Mouse (Mus musculus) hindbrain, embryonic 10.5 days (tissue): ENCODE data around the gene Ltb. TPM values are rescaled to one million over a fixed set of nuclear protein-coding genes. Genes with fewer than 3 reads are reported as not detected.
A peak's percentile ranks its signal among the peaks of the same experiment; 100 is the strongest.

Experiments
- DNase-seq: peaks from one replicate; pipeline ENCODE4 v3.0.0-alpha.2; 2017; ENCODE audit warnings: low spot score
- H3K27ac ChIP-seq: fragments of 300-500 bp; sonication (generic); 2 replicates; pipeline ENCODE4 v1.5.1; 2016; ENCODE audit warnings: mild to moderate bottlenecking, moderate library complexity
- H3K27me3 ChIP-seq: fragments of 300-500 bp; sonication (generic); 2 replicates; pipeline ENCODE4 v1.6.1; 2016; ENCODE audit warnings: mild to moderate bottlenecking; ENCODE audit not compliant: poor library complexity, insufficient read depth, severe bottlenecking
- H3K36me3 ChIP-seq: fragments of 300-500 bp; sonication (generic); 2 replicates; pipeline ENCODE4 v1.6.1; 2016; ENCODE audit warnings: mild to moderate bottlenecking, moderate library complexity
- H3K4me1 ChIP-seq: fragments of 300-500 bp; sonication (generic); replicated peaks from 2 replicates; pipeline ENCODE4 v1.6.1; 2016; ENCODE audit warnings: mild to moderate bottlenecking
- H3K4me3 ChIP-seq: fragments of 300-500 bp; sonication (generic); 2 replicates; pipeline ENCODE4 v1.5.1; 2016; ENCODE audit warnings: mild to moderate bottlenecking, moderate library complexity
- H3K9me3 ChIP-seq: fragments of 300-500 bp; sonication (generic); 2 replicates; pipeline ENCODE4 v1.6.1; 2016; ENCODE audit warnings: mild to moderate bottlenecking, moderate library complexity
- WGBS: fragments of 180-500 bp; shearing (Covaris S2); methylation state at CpG from one replicate; pipeline ENCODE4 v1.1.7; 2016; 5-methylcytosine and 5-hydroxymethylcytosine counted together
- polyA plus RNA-seq: library from polyadenylated mRNA; unstranded; fragments of >200 nt; fragmentation: Nextera tagmentation; extraction: Ambion mirVana; gene quantifications from 2 replicates; pipeline ENCODE4 v1.2.1, GENCODE M21; 2016

The Ltb gene
- polyA plus RNA-seq, 1 experiment from 2014 or later, result 0.17 TPM

- DNase-seq, result no peak
- Histone ChIP-seq H3K27me3 (no peaks in the 10 kb centered on the region), H3K9me3 (no peaks in the 10 kb centered on the region), H3K36me3 (peaks cover 89% of the 10 kb centered on the region), H3K4me3 (0 out of 2 replicates have a peak overlapping the region, but pooled peaks have one; percentile 1), H3K4me1 (peaks cover 21% of the 10 kb centered on the region), H3K27ac (no peak overlapping the region)
- WGBS, result 94% methylated on average over 16 of the region's 16 CpGs
Measured at GRCm38 (mm10) chr17:35158850-35159593, 35.2 kb upstream of the Ltb start.

GRCm38 (mm10) chr17:35159638-35160037 lies 34.6 kb upstream of the Ltb start:
- H3K9me3 ChIP-seq, result no peaks in the 10 kb centered on the region
- WGBS, result 87% methylated on average over 7 of the region's 7 CpGs

GRCm38 (mm10) chr17:35161421-35161820 lies 32.8 kb upstream of the Ltb start:
- no peak for DNase-seq
- peak overlapping the region; percentile 97 for H3K4me3 ChIP-seq
- H3K36me3 ChIP-seq, result peaks cover 65% of the 10 kb centered on the region
- no peak overlapping the region for H3K27ac ChIP-seq
- H3K4me1 ChIP-seq, result peaks cover 28% of the 10 kb centered on the region
- WGBS, result 90% methylated on average over 11 of the region's 11 CpGs
- no peaks in the 10 kb centered on the region for H3K27me3 ChIP-seq
- H3K9me3 ChIP-seq, result no peaks in the 10 kb centered on the region

More at GRCm38 (mm10) chr17:35159638-35160037, 34.6 kb upstream of the Ltb start:
- H3K4me3 ChIP-seq, result no peak overlapping the region
- peaks cover 21% of the 10 kb centered on the region for H3K4me1 ChIP-seq
- no peak overlapping the region for H3K27ac ChIP-seq
- H3K27me3 ChIP-seq, result no peaks in the 10 kb centered on the region
- peaks cover 83% of the 10 kb centered on the region for H3K36me3 ChIP-seq
- DNase-seq, result no peak

- Histone ChIP-seq H3K9me3 (no peaks in the 10 kb centered on the region), H3K27me3 (no peaks in the 10 kb centered on the region), H3K4me3 (peak overlapping the region; percentile 97), H3K36me3 (peaks cover 58% of the 10 kb centered on the region), H3K4me1 (peaks cover 30% of the 10 kb centered on the region), H3K27ac (no peak overlapping the region)
- 82% methylated on average over 14 of the region's 14 CpGs for WGBS
- no peak for DNase-seq
Measured at GRCm38 (mm10) chr17:35162121-35162520, 32.1 kb upstream of the Ltb start.

GRCm38 (mm10) chr17:35162730-35163129 lies 31.5 kb upstream of the Ltb start:
- Histone ChIP-seq H3K9me3 (no peaks in the 10 kb centered on the region), H3K4me1 (peaks cover 30% of the 10 kb centered on the region), H3K27me3 (no peaks in the 10 kb centered on the region), H3K27ac (peak overlapping the region; percentile 100), H3K4me3 (peak overlapping the region; percentile 97), H3K36me3 (peaks cover 52% of the 10 kb centered on the region)
- WGBS, result 71% methylated on average over 12 of the region's 12 CpGs
- DNase-seq, result no peak

GRCm38 (mm10) chr17:35163326-35164081 lies 30.7 kb upstream of the Ltb start:
- H3K9me3 ChIP-seq, result no peaks in the 10 kb centered on the region
- H3K4me3 ChIP-seq, result peak overlapping the region; percentile 97
- H3K36me3 ChIP-seq, result peaks cover 45% of the 10 kb centered on the region
- DNase-seq, result no peak
- H3K4me1 ChIP-seq, result peaks cover 30% of the 10 kb centered on the region
- no peaks in the 10 kb centered on the region for H3K27me3 ChIP-seq
- H3K27ac ChIP-seq, result peak overlapping the region; percentile 100
- WGBS, result 26% methylated on average over 8 of the region's 8 CpGs

GRCm38 (mm10) chr17:35164218-35164567 lies 30.0 kb upstream of the Ltb start:
- no peaks in the 10 kb centered on the region for H3K27me3 ChIP-seq
- under 1% methylated on average over 28 of the region's 28 CpGs for WGBS
- peaks cover 30% of the 10 kb centered on the region for H3K4me1 ChIP-seq

GRCm38 (mm10) chr17:35164568-35165450 lies 29.4 kb upstream of the Ltb start, which contains the start of gene Prrc2a:
Gene Prrc2a (minus strand): TSS chr17:35164897.
- Histone ChIP-seq H3K9me3 (no peaks in the 10 kb centered on the region), H3K4me3 (peak within 1 kb of the TSS; percentile 97), H3K27me3 (no peaks in the 10 kb centered on the region), H3K4me1 (peaks cover 30% of the 10 kb centered on the region), H3K27ac (peak within 1 kb of the TSS; percentile 100), H3K36me3 (peaks cover 32% of the 10 kb centered on the region)
- under 1% methylated on average over 74 of the region's 89 CpGs for WGBS
- DNase-seq, result peak; percentile 99

More at GRCm38 (mm10) chr17:35164218-35164567, 30.0 kb upstream of the Ltb start:
- Histone ChIP-seq H3K27ac (peak overlapping the region; percentile 100), H3K36me3 (peaks cover 38% of the 10 kb centered on the region), H3K4me3 (peak overlapping the region; percentile 97), H3K9me3 (no peaks in the 10 kb centered on the region)
- DNase-seq, result no peak

- Histone ChIP-seq H3K4me3 (peak overlapping the region; percentile 97), H3K27me3 (no peaks in the 10 kb centered on the region), H3K4me1 (peaks cover 30% of the 10 kb centered on the region), H3K27ac (peak overlapping the region; percentile 100), H3K36me3 (peaks cover 24% of the 10 kb centered on the region), H3K9me3 (no peaks in the 10 kb centered on the region)
- no peak for DNase-seq
- WGBS, result 27% methylated on average over 12 of the region's 12 CpGs
Measured at GRCm38 (mm10) chr17:35165451-35166155, 28.6 kb upstream of the Ltb start.

- 73% methylated on average over 8 of the region's 8 CpGs for WGBS
- Histone ChIP-seq H3K27ac (peak overlapping the region; percentile 100), H3K27me3 (no peaks in the 10 kb centered on the region), H3K36me3 (peaks cover 15% of the 10 kb centered on the region), H3K9me3 (no peaks in the 10 kb centered on the region), H3K4me1 (peaks cover 30% of the 10 kb centered on the region), H3K4me3 (peak overlapping the region; percentile 97)
- DNase-seq, result no peak
Measured at GRCm38 (mm10) chr17:35166352-35167035, 27.7 kb upstream of the Ltb start.

- H3K27ac ChIP-seq, result no peak overlapping the region
- no peaks in the 10 kb centered on the region; the same call in 1 of the 2 replicates for H3K27me3 ChIP-seq
- H3K4me1 ChIP-seq, result peaks cover 17% of the 10 kb centered on the region
- WGBS, result 92% methylated on average over 7 of the region's 7 CpGs
- peaks cover 2% of the 10 kb centered on the region for H3K36me3 ChIP-seq
- 0 out of 2 replicates have a peak overlapping the region, but pooled peaks have one; percentile 0 for H3K4me3 ChIP-seq
- no peaks in the 10 kb centered on the region for H3K9me3 ChIP-seq
- no peak for DNase-seq
Measured at GRCm38 (mm10) chr17:35167794-35168193, 26.4 kb upstream of the Ltb start.
